Mouse (Mus musculus) liver, embryonic 14.5 days (tissue): ENCODE results near the gene Add1. TPM values are rescaled to one million over a fixed set of nuclear protein-coding genes. Genes with fewer than 3 reads are reported as not detected.

Source experiments
- ATAC-seq: fragments of 200-750 bp; cut with Nextera tagmentation; 2 replicates; pipeline ENCODE4 v1.8.0; 2017; ENCODE audit warnings: moderate number of reproducible peaks, mild to moderate bottlenecking, moderate library complexity; ENCODE audit not compliant: insufficient read depth
- DNase-seq, 3 experiments: peaks; one replicate each; pipeline ENCODE4 v3.0.0-alpha.2; 2012 to 2013; ENCODE audit warnings: low read depth in 3 of 3, low spot score in 3 of 3
- H3K27ac ChIP-seq: fragments of 300-500 bp; sonication (generic); 2 replicates; pipeline ENCODE4 v1.5.1; 2014; ENCODE audit warnings: moderate library complexity, mild to moderate bottlenecking, control low read depth, inconsistent platforms
- H3K27me3 ChIP-seq: fragments of 300-500 bp; sonication (generic); 2 replicates; pipeline ENCODE4 v1.6.1; 2014; ENCODE audit warnings: mild to moderate bottlenecking, low read length, moderate library complexity; ENCODE audit not compliant: control insufficient read depth, insufficient read depth
- H3K36me3 ChIP-seq: fragments of 300-500 bp; sonication (generic); replicated peaks from 2 replicates; pipeline ENCODE4 v1.6.1; 2014; ENCODE audit warnings: low read depth; ENCODE audit not compliant: control insufficient read depth, insufficient read depth
- H3K4me1 ChIP-seq, 2 experiments: fragments of 200-500 bp in 1 of 2; fragments of 300-500 bp in 1 of 2; sonication (generic) in 1 of 2; replicated peaks; 2 replicates each; pipeline ENCODE4 v1.6.1; 2012 to 2014; ENCODE audit warnings: antibody characterized with exemption in 1 of 2, inconsistent platforms in 1 of 2, low read length in 1 of 2; ENCODE audit not compliant: control insufficient read depth in 2 of 2, insufficient read depth in 2 of 2
- H3K4me2 ChIP-seq: fragments of 300-500 bp; sonication (generic); 2 replicates; pipeline ENCODE4 v1.6.1; 2014; ENCODE audit warnings: low read depth, mild to moderate bottlenecking, control low read depth, moderate library complexity
- H3K4me3 ChIP-seq, 2 experiments: fragments of 200-500 bp in 1 of 2; fragments of 300-500 bp in 1 of 2; sonication (generic) in 1 of 2; 2 replicates each; pipeline ENCODE4 v1.5.1; 2012 to 2014; ENCODE audit warnings: low read depth in 2 of 2, low read length in 2 of 2, mild to moderate bottlenecking in 2 of 2, control low read depth in 1 of 2, inconsistent platforms in 1 of 2, moderate library complexity in 1 of 2; ENCODE audit not compliant: insufficient read depth in 1 of 2
- H3K9ac ChIP-seq: fragments of 300-500 bp; sonication (generic); replicated peaks from 2 replicates; pipeline ENCODE4 v1.6.1; 2014; ENCODE audit warnings: mild to moderate bottlenecking, control low read depth, moderate library complexity
- H3K9me3 ChIP-seq: fragments of 300-500 bp; sonication (generic); 2 replicates; pipeline ENCODE4 v1.6.1; 2016; ENCODE audit warnings: low read length, mixed read lengths; ENCODE audit not compliant: control insufficient read depth
- CTCF ChIP-seq: IDR thresholded peaks from 2 replicates; pipeline ENCODE4 v1.5.1; 2016; ENCODE audit warnings: antibody characterized with exemption, low read depth, control low read depth
- EP300 ChIP-seq: IDR thresholded peaks from 2 replicates; pipeline ENCODE4 v1.6.1; 2016; ENCODE audit warnings: antibody characterized with exemption, low read depth
- WGBS: fragments of 180-500 bp; shearing (Covaris S2); extraction: QIAGEN DNeasy Blood & Tissue Kit; methylation state at CpG from one replicate; pipeline ENCODE4 v1.1.7; 2014; ENCODE audit not compliant: insufficient replicate concordance; 5-methylcytosine and 5-hydroxymethylcytosine counted together
- polyA plus RNA-seq, 2 experiments: library from polyadenylated mRNA; depleted of rRNA in 1 of 2; stranded (reverse) in 1 of 2; unstranded in 1 of 2; fragments of >200 nt; fragmentation: Nextera tagmentation in 1 of 2; extraction: Ambion mirVana in 1 of 2; gene quantifications; 2 replicates each; pipeline versions ENCODE4 v1.2.1 to v1.2.3; 2012 to 2014

Add1 gene
- polyA plus RNA-seq, 2 experiments, result 113 to 118 TPM

DNA sequence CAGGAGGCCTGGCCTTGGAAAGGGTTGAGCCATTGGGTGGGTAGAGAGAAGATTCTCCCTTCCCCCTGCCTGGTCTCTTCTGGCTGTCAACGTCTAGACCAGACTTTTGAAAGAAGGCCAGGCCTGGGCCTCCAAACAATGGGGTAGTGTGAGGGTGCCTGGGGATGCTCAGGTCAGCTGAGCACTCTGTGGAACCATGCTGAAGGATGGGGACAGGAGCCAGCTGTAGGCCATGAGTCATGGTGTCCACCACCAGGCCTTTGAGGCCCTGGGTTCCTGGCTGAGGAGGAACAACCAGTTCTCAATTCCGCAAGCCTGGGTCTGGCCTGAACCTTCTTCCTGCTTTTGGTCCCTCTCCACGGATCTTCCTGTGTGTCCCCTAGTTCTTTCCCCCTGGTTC is 39.6 kb upstream of the Add1 start:
- no peak overlapping the region for H3K9ac ChIP-seq
- 62% methylated on average over 3 of the region's 3 CpGs for WGBS
- H3K27me3 ChIP-seq, result no peaks in the 10 kb centered on the region
- TF ChIP-seq CTCF, result no peak
- TF ChIP-seq EP300, result no peak
- no peak overlapping the region for H3K27ac ChIP-seq
- DNase-seq (no peak), ATAC-seq (no peak)
- no peak overlapping the region for H3K4me2 ChIP-seq
- no peaks in the 10 kb centered on the region for H3K9me3 ChIP-seq
- H3K4me1 ChIP-seq, result peaks cover 0 to 20% of the 10 kb centered on the region in 2 experiments; a peak in 3 of 4 replicates
- H3K36me3 ChIP-seq, result no peaks in the 10 kb centered on the region
- H3K4me3 ChIP-seq, result no peak overlapping the region

DNA sequence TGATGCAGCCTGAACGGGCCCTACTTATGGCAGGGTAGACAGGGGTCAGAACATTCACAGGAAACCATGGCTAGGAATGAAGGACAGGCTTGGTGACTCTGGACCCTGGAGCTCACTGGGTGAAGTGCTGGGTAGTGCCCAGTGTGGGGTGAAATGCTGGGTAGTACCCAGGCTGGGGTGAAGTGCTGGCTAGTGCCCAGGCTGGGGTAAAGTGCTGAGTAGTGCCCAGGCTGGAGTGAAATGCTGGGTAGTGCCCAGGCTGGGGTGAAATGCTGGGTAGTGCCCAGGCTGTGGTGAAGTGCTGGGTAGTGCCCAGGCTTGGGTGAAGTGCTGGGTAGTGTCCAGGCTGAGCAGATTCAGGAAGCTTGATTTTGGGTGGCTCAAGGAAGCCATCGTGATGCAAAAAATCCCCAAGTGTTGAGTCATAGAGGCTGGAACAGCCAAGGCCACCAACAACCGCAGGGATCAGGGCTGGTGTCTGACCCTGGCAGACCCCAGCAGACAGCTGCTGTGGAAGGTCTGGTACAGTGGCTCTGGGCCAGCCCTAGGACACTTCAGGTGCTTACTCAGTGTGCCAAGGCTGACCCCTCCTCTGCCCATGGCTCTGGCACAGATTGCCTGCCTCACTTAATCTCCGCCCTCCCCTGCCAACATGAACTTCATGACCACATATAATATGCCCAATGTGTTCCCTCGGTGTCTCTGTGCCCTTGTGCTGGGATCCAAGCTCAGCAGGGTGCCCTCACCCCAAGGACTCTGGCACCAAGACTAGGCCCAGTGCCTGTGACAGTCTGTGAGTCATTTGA is 38.5 kb upstream of the Add1 start:
- Histone ChIP-seq H3K4me1 (peaks cover 0 to 20% of the 10 kb centered on the region in 2 experiments; a peak in 3 of 4 replicates), H3K4me2 (no peak overlapping the region), H3K4me3 (no peak overlapping the region), H3K9me3 (no peaks in the 10 kb centered on the region), H3K36me3 (no peaks in the 10 kb centered on the region), H3K9ac (no peak overlapping the region), H3K27me3 (no peaks in the 10 kb centered on the region), H3K27ac (no peak overlapping the region)
- TF ChIP-seq EP300, result no peak
- no peak for TF ChIP-seq CTCF
- no peak for ATAC-seq
- WGBS, result 69% methylated on average over 5 of the region's 5 CpGs
- no peak for DNase-seq

DNA sequence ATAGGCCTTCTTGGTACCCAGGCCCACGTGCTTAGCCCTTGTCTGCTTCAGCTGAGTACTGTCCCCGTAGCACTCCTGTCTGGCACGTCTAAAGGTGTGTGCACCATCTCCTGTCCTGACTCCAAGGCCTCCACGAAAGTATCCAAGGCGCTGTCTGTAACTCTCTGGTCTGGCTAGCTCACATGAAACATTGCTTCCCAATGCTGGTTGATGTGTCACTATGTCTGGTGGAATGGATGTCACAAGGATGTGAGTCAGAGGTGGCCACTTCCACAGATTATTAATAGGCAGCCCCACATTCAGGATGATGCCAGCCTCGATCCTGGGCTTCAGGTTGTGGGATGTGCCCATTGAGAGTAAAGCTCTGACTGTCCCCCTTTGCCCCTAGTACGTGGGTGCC is 37.6 kb upstream of the Add1 start:
- Histone ChIP-seq H3K36me3 (no peaks in the 10 kb centered on the region), H3K27me3 (no peaks in the 10 kb centered on the region), H3K27ac (no peak overlapping the region), H3K4me2 (no peak overlapping the region), H3K4me3 (no peak overlapping the region), H3K4me1 (peaks cover 0 to 14% of the 10 kb centered on the region in 2 experiments; a peak in 3 of 4 replicates), H3K9ac (no peak overlapping the region), H3K9me3 (no peaks in the 10 kb centered on the region)
- 74% methylated on average over 7 of the region's 7 CpGs for WGBS
- ATAC-seq (no peak), DNase-seq (no peak)
- TF ChIP-seq CTCF, result no peak
- TF ChIP-seq EP300, result no peak

DNA sequence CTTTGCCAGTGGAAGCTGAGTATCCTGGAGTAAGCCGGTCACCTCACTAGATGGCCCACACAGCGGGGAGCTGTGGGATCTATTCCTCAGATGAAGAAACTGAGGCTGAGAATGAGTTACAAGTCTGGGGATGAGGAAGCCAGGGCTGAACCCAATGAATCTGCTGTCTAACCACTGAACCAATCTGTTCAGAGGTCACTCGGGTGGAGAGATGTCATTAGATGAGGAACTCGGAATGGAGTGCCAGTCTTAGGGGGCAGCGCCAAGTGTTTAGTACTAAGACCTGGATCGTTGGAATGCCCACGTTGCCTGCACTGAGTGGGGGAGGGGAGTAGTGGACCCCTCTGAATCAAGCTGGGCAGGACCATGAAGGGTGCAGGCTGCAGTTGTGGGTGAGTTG is 35.4 kb upstream of the Add1 start:
- Histone ChIP-seq H3K27ac (no peak overlapping the region), H3K9me3 (no peaks in the 10 kb centered on the region)
- 46% methylated on average over 7 of the region's 7 CpGs for WGBS

DNA sequence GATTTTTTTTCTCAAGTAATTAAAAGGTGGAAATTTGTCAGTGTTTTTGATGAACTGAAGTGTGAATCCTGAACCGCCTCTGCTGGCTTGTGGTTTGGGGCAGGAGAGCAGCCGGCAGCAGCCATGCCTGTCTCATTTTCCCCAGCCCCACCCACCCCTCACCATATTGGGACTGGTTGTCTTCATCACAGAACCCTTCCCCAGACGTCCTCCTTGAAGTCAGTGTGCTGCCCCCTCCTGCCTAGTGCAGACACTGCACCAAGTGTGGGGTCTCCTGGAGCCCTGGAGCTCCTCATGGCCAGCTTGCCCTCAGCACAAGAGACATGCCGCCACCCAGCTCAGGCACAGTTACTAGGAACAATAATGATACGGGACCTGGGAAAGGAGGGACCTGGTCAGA is 34.9 kb upstream of the Add1 start:
- peak; percentile 65 for TF ChIP-seq CTCF
- no peak for TF ChIP-seq EP300
- DNase-seq, result no peak
- H3K4me1 ChIP-seq, result no peaks in the 10 kb centered on the region

More for the DNA sequence above, 35.4 kb upstream of the Add1 start:
- ATAC-seq, result no peak
- Histone ChIP-seq H3K9ac (no peak overlapping the region), H3K4me1 (0 out of 4 replicates have a peak, but pooled peaks cover 0 to 3% of the 10 kb centered on the region in 2 experiments), H3K4me2 (no peak overlapping the region), H3K4me3 (no peak overlapping the region), H3K27me3 (no peaks in the 10 kb centered on the region; the same call in 1 of the 2 replicates), H3K36me3 (no peaks in the 10 kb centered on the region)
- no peak for DNase-seq
- TF ChIP-seq CTCF (no peak), EP300 (no peak)

More for the DNA sequence above, 34.9 kb upstream of the Add1 start:
- Histone ChIP-seq H3K4me3 (no peak overlapping the region), H3K9ac (no peak overlapping the region), H3K4me2 (no peak overlapping the region), H3K36me3 (no peaks in the 10 kb centered on the region), H3K27ac (no peak overlapping the region), H3K9me3 (no peaks in the 10 kb centered on the region), H3K27me3 (no peaks in the 10 kb centered on the region; the same call in 1 of the 2 replicates)
- WGBS, result 21% methylated on average over 5 of the region's 5 CpGs
- 0 out of 2 replicates have a peak, but pooled peaks have one; percentile 22 for ATAC-seq
